Mouse (Mus musculus): ENCODE measurements around the gene Phf24. TPM values are rescaled to one million over a fixed set of nuclear protein-coding genes. Genes with fewer than 3 reads are reported as not detected.

Gene Phf24
- polyA plus RNA-seq, 1 experiment from 2014 or later: 45.8 TPM

DNA sequence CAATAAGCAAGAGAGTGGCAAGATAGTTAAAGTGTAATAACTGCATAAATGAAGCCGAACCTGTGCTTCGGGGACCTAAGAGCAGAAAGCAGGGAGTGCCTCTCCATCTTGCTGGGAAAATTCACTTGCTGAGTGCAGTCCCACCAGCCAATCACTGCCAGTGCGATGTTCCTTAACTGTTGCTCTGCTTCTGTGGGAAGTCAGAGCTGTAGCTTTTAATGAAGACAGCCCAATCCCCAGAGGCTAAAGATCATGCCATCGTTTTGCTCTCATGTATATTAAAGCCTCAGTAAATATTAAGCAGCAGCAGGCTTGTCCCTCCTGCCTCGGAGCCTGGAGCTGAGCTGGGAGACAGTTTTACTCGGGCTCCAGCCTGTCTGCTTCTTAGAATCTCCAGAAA lies 5.6 kb downstream of the Phf24 start:
- Histone ChIP-seq H3K9me3 (replicated peaks; ENCODE audit: control insufficient read depth, low read length, poor library complexity, severe bottlenecking) (no peaks in the 10 kb centered on the region), H3K4me3 (ENCODE audit: low read depth, low read length) (no peak overlapping the region), H3K36me3 (ENCODE audit: control insufficient read depth, insufficient read depth, low read length) (no peaks in the 10 kb centered on the region), H3K27ac (ENCODE audit: low read length) (no peak overlapping the region), H3K4me1 (ENCODE audit: control insufficient read depth, insufficient read depth, low read length) (peaks cover 9% of the 10 kb centered on the region), H3K27me3 (ENCODE audit: control insufficient read depth, insufficient read depth, low read depth, low read length) (no peaks in the 10 kb centered on the region), H3K9ac (ENCODE audit: low read depth, low read length) (no peak overlapping the region), H3K4me2 (ENCODE audit: low read length) (no peak overlapping the region)
- no peak for ATAC-seq
- 45% methylated on average over 6 of the region's 6 CpGs for WGBS

DNA sequence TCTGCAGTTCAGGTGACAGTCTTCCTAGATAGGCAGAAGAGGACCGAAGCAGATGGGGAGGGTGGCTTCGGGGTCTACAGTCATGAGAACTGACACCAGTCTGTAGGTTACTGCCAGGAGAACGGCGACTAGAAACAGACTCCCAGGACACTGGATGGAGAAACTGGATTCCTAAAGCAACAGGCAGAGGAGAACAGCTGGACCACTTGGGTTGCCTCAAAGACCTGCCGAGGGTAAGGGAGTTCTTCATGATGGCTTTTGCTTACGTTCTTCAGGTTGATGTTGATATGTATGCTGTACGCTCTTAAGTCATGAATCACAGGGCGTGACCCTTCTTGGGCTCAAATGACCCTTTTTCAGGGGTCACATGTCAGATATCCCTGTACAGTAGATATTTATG lies 6.0 kb downstream of the Phf24 start:
- no peak overlapping the region for H3K4me3 ChIP-seq (ENCODE audit: low read depth, low read length)

DNA sequence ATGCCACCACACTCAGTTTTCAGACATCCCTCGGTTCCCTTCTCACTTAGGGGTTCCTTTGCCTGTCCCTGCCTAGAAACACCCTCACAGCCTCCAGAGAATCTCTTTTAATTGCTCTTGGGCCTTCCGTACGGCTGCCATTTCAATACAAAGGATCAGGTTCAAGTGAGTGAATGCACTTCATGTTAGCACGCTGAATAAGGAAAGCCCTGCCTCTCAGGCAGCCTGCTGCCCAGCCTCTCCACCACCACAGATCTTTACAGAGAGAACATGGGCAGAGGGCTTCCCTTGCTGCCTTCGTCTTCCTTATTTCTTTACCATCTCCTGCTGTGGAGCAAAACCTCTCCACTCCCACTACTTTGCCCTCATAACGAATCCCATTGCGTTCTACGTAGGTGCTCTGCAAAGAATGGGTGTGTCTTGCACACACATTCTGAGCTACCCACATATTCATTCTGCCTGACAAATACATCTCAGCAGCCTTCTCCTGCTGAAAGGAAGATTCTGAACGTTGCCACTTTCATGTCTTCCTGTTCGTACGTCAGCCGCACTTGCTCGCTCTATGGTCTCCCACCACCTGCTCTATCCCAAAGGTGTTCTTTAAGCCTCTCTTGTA lies 7.7 kb downstream of the Phf24 start:
- peaks cover 3% of the 10 kb centered on the region; the same call in 1 of the 2 replicates for H3K4me1 ChIP-seq (ENCODE audit: control insufficient read depth, insufficient read depth, low read length)
- no peak overlapping the region for H3K27ac ChIP-seq (ENCODE audit: low read length)
- no peak overlapping the region for H3K4me2 ChIP-seq (ENCODE audit: low read length)
- no peaks in the 10 kb centered on the region for H3K36me3 ChIP-seq (ENCODE audit: control insufficient read depth, insufficient read depth, low read length)
- no peaks in the 10 kb centered on the region for H3K27me3 ChIP-seq (ENCODE audit: control insufficient read depth, insufficient read depth, low read depth, low read length)
- 66% methylated on average over 13 of the region's 13 CpGs for WGBS
- no peak overlapping the region for H3K9ac ChIP-seq (ENCODE audit: low read depth, low read length)
- no peak overlapping the region for H3K4me3 ChIP-seq (ENCODE audit: low read depth, low read length)
- no peak for ATAC-seq
- H3K9me3 ChIP-seq (replicated peaks; ENCODE audit: control insufficient read depth, low read length, poor library complexity, severe bottlenecking): 0 out of 2 replicates have a peak, but pooled peaks cover 2% of the 10 kb centered on the region

More for the DNA sequence above, 6.0 kb downstream of the Phf24 start:
- 82% methylated on average over 8 of the region's 8 CpGs for WGBS
- Histone ChIP-seq H3K9me3 (replicated peaks; ENCODE audit: control insufficient read depth, low read length, poor library complexity, severe bottlenecking) (no peaks in the 10 kb centered on the region), H3K27ac (ENCODE audit: low read length) (no peak overlapping the region), H3K27me3 (ENCODE audit: control insufficient read depth, insufficient read depth, low read depth, low read length) (no peaks in the 10 kb centered on the region), H3K9ac (ENCODE audit: low read depth, low read length) (no peak overlapping the region), H3K36me3 (ENCODE audit: control insufficient read depth, insufficient read depth, low read length) (no peaks in the 10 kb centered on the region), H3K4me1 (ENCODE audit: control insufficient read depth, insufficient read depth, low read length) (peaks cover 9% of the 10 kb centered on the region), H3K4me2 (ENCODE audit: low read length) (no peak overlapping the region)
- no peak for ATAC-seq

DNA sequence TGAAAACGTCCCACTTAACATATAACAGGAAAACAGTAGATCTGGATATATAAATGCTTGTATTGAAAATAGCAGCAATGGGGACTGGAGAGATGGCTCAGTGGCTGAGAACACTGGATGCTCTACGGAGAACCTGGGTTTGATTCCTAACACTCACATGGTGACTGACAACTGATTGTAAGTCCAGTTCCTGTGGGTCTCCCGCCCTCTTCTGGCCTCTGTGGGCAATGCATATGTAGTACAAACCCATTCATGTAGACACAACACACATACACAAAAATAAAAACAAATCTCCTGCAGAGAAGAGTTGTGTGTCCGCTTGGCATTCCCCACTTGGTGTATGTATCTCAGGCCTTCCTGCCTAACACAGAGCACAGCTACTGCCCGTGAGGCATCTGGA lies 11.7 kb downstream of the Phf24 start:
- 89% methylated on average over 5 of the region's 5 CpGs for WGBS
- no peak overlapping the region for H3K9ac ChIP-seq (ENCODE audit: low read depth, low read length)
- H3K27me3 ChIP-seq (ENCODE audit: control insufficient read depth, insufficient read depth, low read depth, low read length): no peaks in the 10 kb centered on the region

DNA sequence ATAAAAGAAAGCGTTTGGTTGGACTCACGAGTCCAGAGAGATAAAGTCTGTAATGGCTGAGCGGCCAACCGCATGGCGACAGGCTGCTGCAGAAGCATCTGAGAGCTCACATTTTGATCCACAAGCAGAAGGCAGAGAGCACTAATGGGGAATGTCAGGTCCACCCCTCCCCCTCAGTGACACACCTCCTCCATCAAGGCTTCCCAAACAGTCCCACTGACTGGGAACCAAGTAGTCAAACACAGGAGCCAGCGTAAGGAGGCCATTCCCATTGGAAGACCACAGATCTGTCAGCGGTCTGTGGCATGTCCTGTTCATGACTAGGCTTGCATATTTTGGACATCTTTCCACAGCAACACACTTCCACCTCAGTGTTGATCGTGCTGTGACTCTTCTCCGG lies 12.5 kb downstream of the Phf24 start:
- no peak overlapping the region for H3K4me2 ChIP-seq (ENCODE audit: low read length)
- no peaks in the 10 kb centered on the region for H3K27me3 ChIP-seq (ENCODE audit: control insufficient read depth, insufficient read depth, low read depth, low read length)
- H3K36me3 ChIP-seq (ENCODE audit: control insufficient read depth, insufficient read depth, low read length): no peaks in the 10 kb centered on the region
- no peak overlapping the region for H3K4me3 ChIP-seq (ENCODE audit: low read depth, low read length)
- 93% methylated on average over 9 of the region's 9 CpGs for WGBS
- ATAC-seq: no peak
- 0 out of 2 replicates have a peak, but pooled peaks cover 2% of the 10 kb centered on the region for H3K9me3 ChIP-seq (replicated peaks; ENCODE audit: control insufficient read depth, low read length, poor library complexity, severe bottlenecking)
- no peak overlapping the region for H3K27ac ChIP-seq (ENCODE audit: low read length)
- H3K4me1 ChIP-seq (ENCODE audit: control insufficient read depth, insufficient read depth, low read length): peaks cover 5% of the 10 kb centered on the region; the same call in 1 of the 2 replicates
- H3K9ac ChIP-seq (ENCODE audit: low read depth, low read length): no peak overlapping the region

More for the DNA sequence above, 11.7 kb downstream of the Phf24 start:
- Histone ChIP-seq H3K4me2 (ENCODE audit: low read length) (no peak overlapping the region), H3K4me3 (ENCODE audit: low read depth, low read length) (no peak overlapping the region), H3K27ac (ENCODE audit: low read length) (no peak overlapping the region), H3K4me1 (ENCODE audit: control insufficient read depth, insufficient read depth, low read length) (no peaks in the 10 kb centered on the region), H3K9me3 (replicated peaks; ENCODE audit: control insufficient read depth, low read length, poor library complexity, severe bottlenecking) (0 out of 2 replicates have a peak, but pooled peaks cover 2% of the 10 kb centered on the region), H3K36me3 (ENCODE audit: control insufficient read depth, insufficient read depth, low read length) (no peaks in the 10 kb centered on the region)
- no peak for ATAC-seq

DNA sequence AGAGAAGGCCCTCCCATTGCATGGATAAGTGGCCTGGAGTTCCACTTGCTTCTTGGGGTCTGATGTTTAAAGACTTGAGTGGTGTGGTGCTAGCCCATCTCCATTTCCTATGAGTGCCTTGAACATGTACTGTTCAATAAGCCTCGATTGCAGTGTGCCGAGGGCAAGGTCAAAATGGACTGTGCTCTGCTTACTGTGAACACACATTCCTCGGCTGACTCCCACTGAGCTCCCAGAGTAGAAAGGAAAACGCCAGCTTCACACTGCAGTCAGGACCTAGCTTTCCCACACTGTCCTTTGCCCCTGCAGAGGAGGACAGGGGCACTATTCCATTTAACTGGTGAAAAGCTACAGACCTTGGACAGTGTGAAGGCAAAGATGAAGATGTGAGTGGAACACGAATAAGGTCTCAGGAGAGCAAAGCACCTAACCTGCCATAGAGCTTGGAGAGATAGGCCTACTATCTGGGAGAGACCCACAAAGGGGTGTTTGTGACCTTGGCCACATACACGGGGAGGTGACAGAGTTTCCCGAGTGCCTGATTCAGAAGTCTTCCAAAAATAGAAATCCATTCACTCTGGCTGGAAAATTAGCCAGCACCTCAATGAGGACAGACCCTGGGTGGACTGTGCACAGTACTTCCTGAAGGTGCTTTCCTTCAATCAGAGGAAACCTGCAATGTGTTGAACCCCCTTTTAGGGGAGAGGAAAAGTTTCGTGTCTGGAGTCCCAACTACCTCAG lies 15.9 kb downstream of the Phf24 start:
- ATAC-seq: no peak
- Histone ChIP-seq H3K9ac (ENCODE audit: low read depth, low read length) (no peak overlapping the region), H3K27me3 (ENCODE audit: control insufficient read depth, insufficient read depth, low read depth, low read length) (no peaks in the 10 kb centered on the region), H3K4me3 (ENCODE audit: low read depth, low read length) (no peak overlapping the region), H3K36me3 (ENCODE audit: control insufficient read depth, insufficient read depth, low read length) (no peaks in the 10 kb centered on the region), H3K9me3 (replicated peaks; ENCODE audit: control insufficient read depth, low read length, poor library complexity, severe bottlenecking) (0 out of 2 replicates have a peak, but pooled peaks cover 2% of the 10 kb centered on the region), H3K27ac (ENCODE audit: low read length) (no peak overlapping the region), H3K4me2 (ENCODE audit: low read length) (no peak overlapping the region), H3K4me1 (ENCODE audit: control insufficient read depth, insufficient read depth, low read length) (peaks cover 5% of the 10 kb centered on the region; the same call in 1 of the 2 replicates)
- 64% methylated on average over 8 of the region's 8 CpGs for WGBS

DNA sequence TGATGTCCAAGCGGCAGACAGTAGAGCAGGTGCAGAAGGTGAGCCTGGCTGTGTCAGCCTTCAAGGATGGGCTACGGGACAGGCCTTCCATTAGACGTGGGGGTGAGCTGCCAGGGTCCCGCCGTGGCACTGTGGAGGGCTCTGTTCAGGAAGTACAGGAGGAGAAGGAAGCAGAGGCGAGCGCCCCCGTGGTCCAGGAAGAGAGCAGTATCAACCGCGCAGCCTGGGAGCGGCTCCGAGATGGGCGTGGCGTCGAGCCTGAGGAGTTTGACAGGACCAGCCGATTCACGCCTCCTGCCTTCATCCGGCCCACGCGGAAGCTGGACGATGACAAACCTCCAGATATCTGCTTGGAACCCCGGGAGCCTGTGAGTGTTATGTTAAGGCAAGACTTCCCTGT lies 17.2 kb downstream of the Phf24 start:
- Histone ChIP-seq H3K36me3 (ENCODE audit: control insufficient read depth, insufficient read depth, low read length) (no peaks in the 10 kb centered on the region; the same call in 1 of the 2 replicates), H3K4me3 (ENCODE audit: low read depth, low read length) (no peak overlapping the region), H3K27me3 (ENCODE audit: control insufficient read depth, insufficient read depth, low read depth, low read length) (no peaks in the 10 kb centered on the region), H3K4me2 (ENCODE audit: low read length) (peak overlapping the region; percentile 32), H3K27ac (ENCODE audit: low read length) (no peak overlapping the region), H3K9ac (ENCODE audit: low read depth, low read length) (no peak overlapping the region), H3K9me3 (replicated peaks; ENCODE audit: control insufficient read depth, low read length, poor library complexity, severe bottlenecking) (no peaks in the 10 kb centered on the region), H3K4me1 (ENCODE audit: control insufficient read depth, insufficient read depth, low read length) (peaks cover 5% of the 10 kb centered on the region; the same call in 1 of the 2 replicates)
- peak; percentile 64; the same call in 1 of the 2 replicates for ATAC-seq
- 9% methylated on average over 22 of the region's 22 CpGs for WGBS

DNA sequence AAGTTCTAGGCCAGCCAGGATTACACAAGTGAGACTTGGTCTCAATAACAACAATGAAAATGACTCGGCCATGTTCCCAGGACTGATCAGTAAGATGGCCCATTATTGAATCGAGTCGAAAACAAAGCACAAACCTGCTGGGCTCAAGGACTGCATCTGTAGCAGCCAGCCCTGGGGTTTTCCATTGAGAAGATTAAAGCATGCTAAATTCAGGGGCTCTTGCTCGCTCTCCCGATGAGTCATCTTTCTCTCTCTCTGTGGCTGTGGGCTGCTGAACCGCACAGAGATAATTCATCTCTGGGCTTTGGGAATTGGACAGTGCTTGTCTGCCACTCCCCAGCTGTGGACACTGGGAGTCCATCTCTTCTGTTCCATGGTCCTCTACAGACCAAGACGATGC lies 24.9 kb downstream of the Phf24 start:
- 50% methylated on average over 7 of the region's 7 CpGs for WGBS
- Histone ChIP-seq H3K4me1 (ENCODE audit: control insufficient read depth, insufficient read depth, low read length) (peaks cover 5% of the 10 kb centered on the region), H3K27ac (ENCODE audit: low read length) (no peak overlapping the region), H3K9ac (ENCODE audit: low read depth, low read length) (no peak overlapping the region), H3K4me2 (ENCODE audit: low read length) (no peak overlapping the region), H3K9me3 (replicated peaks; ENCODE audit: control insufficient read depth, low read length, poor library complexity, severe bottlenecking) (no peaks in the 10 kb centered on the region), H3K36me3 (ENCODE audit: control insufficient read depth, insufficient read depth, low read length) (peaks cover 9% of the 10 kb centered on the region), H3K27me3 (ENCODE audit: control insufficient read depth, insufficient read depth, low read depth, low read length) (no peaks in the 10 kb centered on the region), H3K4me3 (ENCODE audit: low read depth, low read length) (no peak overlapping the region)
- no peak for ATAC-seq

DNA sequence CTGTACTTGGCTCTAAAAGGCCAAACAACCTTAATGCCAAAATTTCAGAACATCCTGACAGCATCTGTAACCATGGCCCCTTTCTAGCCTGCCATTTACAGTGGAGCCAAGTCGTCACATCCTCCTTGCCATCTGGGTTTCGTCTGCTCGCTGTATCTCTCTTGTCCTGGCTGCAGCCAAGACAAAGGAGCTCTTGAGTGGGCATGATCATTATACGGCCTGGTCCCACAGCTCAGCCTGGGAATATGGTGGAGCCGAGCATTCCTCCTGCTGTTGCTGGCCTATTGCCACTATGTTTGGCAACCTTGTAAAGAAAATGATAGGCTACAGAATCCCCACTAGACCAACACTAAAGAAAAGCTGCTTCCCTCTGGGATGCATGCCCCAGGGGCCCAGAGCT lies 26.9 kb downstream of the Phf24 start:
- no peak for ATAC-seq
- Histone ChIP-seq H3K27ac (ENCODE audit: low read length) (no peak overlapping the region), H3K9ac (ENCODE audit: low read depth, low read length) (no peak overlapping the region), H3K9me3 (replicated peaks; ENCODE audit: control insufficient read depth, low read length, poor library complexity, severe bottlenecking) (no peaks in the 10 kb centered on the region), H3K4me1 (ENCODE audit: control insufficient read depth, insufficient read depth, low read length) (peaks cover 20% of the 10 kb centered on the region), H3K27me3 (ENCODE audit: control insufficient read depth, insufficient read depth, low read depth, low read length) (no peaks in the 10 kb centered on the region), H3K4me3 (ENCODE audit: low read depth, low read length) (no peak overlapping the region), H3K36me3 (ENCODE audit: control insufficient read depth, insufficient read depth, low read length) (peaks cover 9% of the 10 kb centered on the region), H3K4me2 (ENCODE audit: low read length) (no peak overlapping the region)
- 58% methylated on average over 5 of the region's 5 CpGs for WGBS
